Mouse (Mus musculus): Measurements from ENCODE around the gene Stt3b.

- TF ChIP-seq CTCF (conservative IDR thresholded peaks at IDR 0.05; ENCODE audit: low read length) (no peak), NANOG (IDR thresholded peaks at IDR 0.05; ENCODE audit: borderline replicate concordance, low read length) (no peak)
Observed at GRCm38 (mm10) chr9:115356731-115357458, 46.7 kb upstream of the Stt3b start.
